Mouse (Mus musculus): ENCODE results near the gene Rnf181. TPM values are rescaled to one million over a fixed set of nuclear protein-coding genes. Genes with fewer than 3 reads are reported as not detected.

The Rnf181 gene
- polyA plus RNA-seq, 2 experiments, result 42.8 to 68.0 TPM

DNA sequence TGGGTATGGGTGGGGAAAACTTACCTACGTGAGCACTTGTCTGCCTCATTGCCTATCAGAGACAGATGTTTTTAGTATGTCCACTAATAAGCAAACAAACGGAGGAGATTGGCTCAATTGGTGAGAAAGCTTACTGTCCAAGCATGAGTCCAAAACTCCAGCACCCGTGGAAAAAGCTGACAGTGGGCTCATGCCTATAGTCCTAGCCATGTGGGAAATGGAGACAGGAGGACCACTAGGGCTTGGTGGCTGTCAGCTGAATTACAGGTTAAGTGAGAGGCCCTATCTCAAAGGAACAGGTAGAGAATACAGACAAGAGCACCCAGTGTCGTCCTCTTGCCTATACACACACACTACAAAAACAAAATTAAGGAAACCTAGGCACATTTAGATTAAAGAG lies 20.5 kb downstream of the Rnf181 start:
- ATAC-seq (ENCODE audit: insufficient read depth), result no peak
- H3K4me1 ChIP-seq (replicated peaks; ENCODE audit: control insufficient read depth in 2 of 2, insufficient read depth in 2 of 2, low read length in 1 of 2), result peaks cover 26 to 33% of the 10 kb centered on the region in 2 experiments
- H3K9ac ChIP-seq (replicated peaks), result peak overlapping the region; percentile 83; the same call in 1 of the 2 replicates
- peak; percentile 30 for TF ChIP-seq CTCF (IDR thresholded peaks at IDR 0.05; ENCODE audit: low read depth)
- no peak for TF ChIP-seq EP300 (IDR thresholded peaks at IDR 0.05; ENCODE audit: low read depth)
- H3K9me3 ChIP-seq (ENCODE audit: control insufficient read depth, low read length), result no peaks in the 10 kb centered on the region
- H3K27ac ChIP-seq, result peak overlapping the region; percentile 70
- H3K27me3 ChIP-seq (ENCODE audit: control insufficient read depth, insufficient read depth, low read length), result no peaks in the 10 kb centered on the region
- no peak overlapping the region for H3K4me3 ChIP-seq (ENCODE audit: insufficient read depth in 1 of 2, low read depth in 2 of 2, low read length in 2 of 2)
- 58% methylated on average over 4 of the region's 4 CpGs for WGBS (ENCODE audit: insufficient replicate concordance)
- DNase-seq (ENCODE audit: low read depth in 3 of 3, low spot score in 3 of 3), result no peak
- H3K4me2 ChIP-seq (ENCODE audit: low read depth), result peak overlapping the region; percentile 99
- peaks cover 26% of the 10 kb centered on the region for H3K36me3 ChIP-seq (replicated peaks; ENCODE audit: control insufficient read depth, insufficient read depth, low read depth)

DNA sequence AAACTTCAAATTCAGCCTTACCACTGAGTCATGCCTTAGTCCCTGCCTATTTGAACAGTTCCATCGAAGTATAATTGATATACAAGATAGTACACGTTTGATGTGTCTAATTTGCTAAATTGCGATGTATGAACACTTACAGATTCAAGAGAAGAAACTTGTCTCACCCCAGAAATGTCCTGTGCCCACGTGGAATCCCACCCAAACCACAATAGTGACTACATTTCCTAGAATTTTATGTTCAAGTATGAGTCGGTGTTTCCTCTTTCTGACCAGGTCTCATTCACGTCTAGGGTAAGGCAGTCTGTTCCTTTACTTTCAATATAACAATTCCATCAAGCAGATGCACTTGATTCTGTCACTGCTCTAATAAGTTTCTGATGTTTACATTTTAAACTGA lies 21.1 kb downstream of the Rnf181 start:
- DNase-seq (ENCODE audit: low read depth in 3 of 3, low spot score in 3 of 3), result no peak
- Histone ChIP-seq H3K4me1 (replicated peaks; ENCODE audit: control insufficient read depth in 2 of 2, insufficient read depth in 2 of 2, low read length in 1 of 2) (peaks cover 24 to 32% of the 10 kb centered on the region in 2 experiments), H3K9ac (replicated peaks) (peak overlapping the region; percentile 83), H3K4me3 (ENCODE audit: insufficient read depth in 1 of 2, low read depth in 2 of 2, low read length in 2 of 2) (peak overlapping the region in 1 of 2 experiments; percentile 93; a peak in 2 of 4 replicates), H3K9me3 (ENCODE audit: control insufficient read depth, low read length) (no peaks in the 10 kb centered on the region), H3K27me3 (ENCODE audit: control insufficient read depth, insufficient read depth, low read length) (no peaks in the 10 kb centered on the region), H3K36me3 (replicated peaks; ENCODE audit: control insufficient read depth, insufficient read depth, low read depth) (peaks cover 24% of the 10 kb centered on the region), H3K27ac (peak overlapping the region; percentile 70), H3K4me2 (ENCODE audit: low read depth) (peak overlapping the region; percentile 99)
- ATAC-seq (ENCODE audit: insufficient read depth), result no peak
- no peak for TF ChIP-seq CTCF (IDR thresholded peaks at IDR 0.05; ENCODE audit: low read depth)
- no peak for TF ChIP-seq EP300 (IDR thresholded peaks at IDR 0.05; ENCODE audit: low read depth)
- 10% methylated on average over 6 of the region's 6 CpGs for WGBS (ENCODE audit: insufficient replicate concordance)

GRCm38 (mm10) chr6:72345074-72345567 lies 21.6 kb downstream of the Rnf181 start, which contains the start of gene Usp39:
Gene Usp39, minus strand, starts transcription at chr6:72345184.
- peak within 1 kb of the TSS; percentile 83 for H3K9ac ChIP-seq (replicated peaks)
- no peaks in the 10 kb centered on the region for H3K9me3 ChIP-seq (ENCODE audit: control insufficient read depth, low read length)
- under 1% methylated on average over 30 of the region's 30 CpGs for WGBS (ENCODE audit: insufficient replicate concordance)
- peak; percentile 91 to 95 (median 94) for DNase-seq (ENCODE audit: low read depth in 3 of 3, low spot score in 3 of 3)
- H3K4me2 ChIP-seq (ENCODE audit: low read depth), result peak within 1 kb of the TSS; percentile 99
- peaks cover 19% of the 10 kb centered on the region for H3K36me3 ChIP-seq (replicated peaks; ENCODE audit: control insufficient read depth, insufficient read depth, low read depth)
- peak; percentile 30; the same call in 1 of the 2 replicates for TF ChIP-seq CTCF (IDR thresholded peaks at IDR 0.05; ENCODE audit: low read depth)
- no peak for TF ChIP-seq EP300 (IDR thresholded peaks at IDR 0.05; ENCODE audit: low read depth)
- no peaks in the 10 kb centered on the region for H3K27me3 ChIP-seq (ENCODE audit: control insufficient read depth, insufficient read depth, low read length)
- H3K27ac ChIP-seq, result peak within 1 kb of the TSS; percentile 70
- peaks cover 24 to 31% of the 10 kb centered on the region in 2 experiments for H3K4me1 ChIP-seq (replicated peaks; ENCODE audit: control insufficient read depth in 2 of 2, insufficient read depth in 2 of 2, low read length in 1 of 2)
- H3K4me3 ChIP-seq (ENCODE audit: insufficient read depth in 1 of 2, low read depth in 2 of 2, low read length in 2 of 2), result peak within 1 kb of the TSS; percentile 93 to 99
- peak; percentile 85 for ATAC-seq (ENCODE audit: insufficient read depth)

- Histone ChIP-seq H3K4me2 (ENCODE audit: low read depth) (peak overlapping the region; percentile 99), H3K27ac (peak overlapping the region; percentile 70), H3K36me3 (replicated peaks; ENCODE audit: control insufficient read depth, insufficient read depth, low read depth) (peaks cover 19% of the 10 kb centered on the region), H3K27me3 (ENCODE audit: control insufficient read depth, insufficient read depth, low read length) (no peaks in the 10 kb centered on the region), H3K9me3 (ENCODE audit: control insufficient read depth, low read length) (no peaks in the 10 kb centered on the region), H3K9ac (replicated peaks) (peak overlapping the region; percentile 83), H3K4me1 (replicated peaks; ENCODE audit: control insufficient read depth in 2 of 2, insufficient read depth in 2 of 2, low read length in 1 of 2) (peaks cover 24 to 31% of the 10 kb centered on the region in 2 experiments), H3K4me3 (ENCODE audit: insufficient read depth in 1 of 2, low read depth in 2 of 2, low read length in 2 of 2) (peak overlapping the region; percentile 93 to 99)
- under 1% methylated on average over 42 of the region's 42 CpGs for WGBS (ENCODE audit: insufficient replicate concordance)
- no peak for DNase-seq (ENCODE audit: low read depth in 3 of 3, low spot score in 3 of 3)
- TF ChIP-seq CTCF (IDR thresholded peaks at IDR 0.05; ENCODE audit: low read depth) (no peak), EP300 (IDR thresholded peaks at IDR 0.05; ENCODE audit: low read depth) (no peak)
- ATAC-seq (ENCODE audit: insufficient read depth), result peak; percentile 70
Observed at GRCm38 (mm10) chr6:72344396-72345073, 22.2 kb downstream of the Rnf181 start.

- Histone ChIP-seq H3K4me2 (ENCODE audit: low read depth) (no peak overlapping the region), H3K9ac (replicated peaks) (no peak overlapping the region), H3K27ac (no peak overlapping the region), H3K36me3 (replicated peaks; ENCODE audit: control insufficient read depth, insufficient read depth, low read depth) (peaks cover 44% of the 10 kb centered on the region), H3K27me3 (ENCODE audit: control insufficient read depth, insufficient read depth, low read length) (no peaks in the 10 kb centered on the region), H3K4me1 (replicated peaks; ENCODE audit: control insufficient read depth in 2 of 2, insufficient read depth in 2 of 2, low read length in 1 of 2) (peaks cover 5 to 12% of the 10 kb centered on the region in 2 experiments), H3K9me3 (ENCODE audit: control insufficient read depth, low read length) (no peaks in the 10 kb centered on the region), H3K4me3 (ENCODE audit: insufficient read depth in 1 of 2, low read depth in 2 of 2, low read length in 2 of 2) (no peak overlapping the region)
- no peak for DNase-seq (ENCODE audit: low read depth in 3 of 3, low spot score in 3 of 3)
- TF ChIP-seq CTCF (IDR thresholded peaks at IDR 0.05; ENCODE audit: low read depth) (no peak), EP300 (IDR thresholded peaks at IDR 0.05; ENCODE audit: low read depth) (no peak)
- 57% methylated on average over 2 of the region's 2 CpGs for WGBS (ENCODE audit: insufficient replicate concordance)
- no peak for ATAC-seq (ENCODE audit: insufficient read depth)
Observed at GRCm38 (mm10) chr6:72340481-72340880, 26.3 kb downstream of the Rnf181 start.
